Mouse (Mus musculus): ENCODE results near the gene Dhrs9.
A peak's percentile ranks its signal among the peaks of the same experiment; 100 is the strongest.

The Dhrs9 gene

GRCm38 (mm10) chr2:69418294-69418881, 38.1 kb downstream of the Dhrs9 start:
- peak; percentile 67 for DNase-seq (ENCODE audit: low spot score)

DNA sequence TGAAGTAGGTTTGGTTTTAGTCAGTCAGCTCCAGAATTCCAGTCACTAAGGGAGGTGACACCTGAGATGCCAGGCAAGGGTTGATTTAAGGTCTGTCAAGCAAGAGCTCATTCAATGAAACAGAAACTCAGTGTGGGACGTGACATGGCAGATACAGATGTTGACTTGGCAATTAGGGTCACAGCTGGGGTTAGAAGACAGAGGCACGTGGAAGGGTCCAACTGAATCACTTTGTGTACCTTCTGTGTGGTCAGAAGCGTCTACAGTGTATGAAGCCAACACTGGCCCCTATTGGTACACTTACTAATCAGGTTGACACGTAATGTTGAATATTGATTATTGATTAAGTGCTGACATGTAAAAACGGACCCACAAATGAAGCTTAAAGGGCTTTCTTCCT, 44.6 kb downstream of the Dhrs9 start:
- no peak for DNase-seq (ENCODE audit: low spot score)

DNA sequence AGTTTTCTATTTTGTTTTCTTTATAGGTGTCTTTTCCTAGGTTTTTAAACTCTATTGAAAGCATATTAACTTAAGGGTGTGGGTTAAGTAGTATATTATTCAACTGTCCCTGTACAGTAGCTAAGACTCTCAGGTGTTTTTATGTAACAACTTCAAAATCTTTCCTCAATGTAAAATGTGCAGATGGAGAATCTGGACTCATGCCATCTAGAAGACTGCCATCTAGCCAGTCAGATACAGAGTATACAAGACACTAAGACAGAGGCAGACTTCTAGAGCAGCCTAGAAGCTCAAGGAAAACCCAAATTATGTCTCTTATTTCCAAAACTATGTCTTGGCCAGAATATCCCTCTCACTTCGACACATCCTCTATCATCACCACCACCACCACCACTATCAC, 45.8 kb downstream of the Dhrs9 start:
- no peak for DNase-seq (ENCODE audit: low spot score)

DNA sequence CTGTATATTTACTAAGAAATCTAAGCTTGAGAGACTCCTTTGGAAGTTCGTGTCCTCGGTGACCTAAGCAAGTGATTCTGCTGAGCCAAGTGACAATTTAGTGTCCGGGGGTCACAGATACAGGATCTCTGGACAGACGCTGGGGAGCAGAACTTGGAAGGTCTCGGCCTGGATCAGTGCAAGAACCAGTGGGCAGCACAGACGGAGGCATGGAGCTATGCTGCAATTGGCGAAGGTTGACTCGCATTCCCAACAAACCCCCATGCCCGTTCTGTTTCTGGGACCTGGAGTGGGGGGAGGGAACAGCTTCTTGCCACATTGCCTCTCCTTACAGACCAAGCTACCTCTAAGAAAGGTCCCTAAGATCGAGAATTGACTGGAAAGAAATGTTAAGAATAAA, 46.9 kb downstream of the Dhrs9 start:
- no peak for DNase-seq (ENCODE audit: low spot score)

- DNase-seq (ENCODE audit: low spot score): peak; percentile 89
Measured at GRCm38 (mm10) chr2:69428116-69428515, 47.9 kb downstream of the Dhrs9 start.

DNA sequence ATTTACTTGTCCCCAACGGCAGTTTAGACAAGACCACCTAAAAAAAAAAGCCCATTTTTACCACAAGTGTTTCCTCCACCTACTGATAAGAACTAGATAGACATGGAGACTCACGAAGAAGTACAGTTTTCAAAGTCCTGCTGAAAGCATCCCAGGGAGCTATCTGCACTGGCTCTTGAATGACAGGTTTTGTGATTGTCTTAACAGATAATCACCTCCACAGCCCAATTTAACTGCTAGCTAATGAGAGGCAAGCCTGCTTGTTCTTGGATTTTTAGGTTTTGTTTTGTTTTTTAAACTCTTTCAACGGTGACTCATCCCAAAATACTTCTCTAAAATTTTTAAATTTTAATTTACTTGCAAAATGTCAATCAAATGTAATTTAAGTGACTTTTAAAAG, 61.4 kb downstream of the Dhrs9 start:
- no peak for DNase-seq (ENCODE audit: low spot score)

DNA sequence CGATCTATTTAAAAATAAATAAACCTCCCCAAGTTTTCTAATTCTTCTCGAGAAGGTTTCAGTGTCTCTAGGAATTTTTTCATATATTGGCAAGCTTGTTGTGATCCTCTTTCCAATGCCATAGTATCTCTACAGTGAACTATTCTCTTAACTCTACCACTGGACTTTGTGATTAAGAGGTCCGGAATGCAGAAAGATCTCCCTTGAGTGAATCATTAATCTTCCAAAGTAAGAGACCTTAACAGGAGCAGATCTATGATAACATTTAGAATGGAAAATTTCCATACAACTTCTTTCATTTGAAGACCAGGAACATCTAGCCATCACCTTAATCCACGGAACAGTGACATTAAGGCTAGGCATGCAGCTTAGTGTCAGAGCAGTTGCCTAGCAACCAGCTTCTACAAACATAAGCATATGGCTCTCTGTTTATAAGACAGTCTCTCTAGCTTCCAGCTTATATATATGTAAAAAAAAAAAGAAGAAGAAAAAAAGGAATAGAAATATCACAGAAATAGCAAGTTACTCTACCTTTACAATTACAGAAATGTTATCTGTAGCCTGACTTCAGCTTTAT, 65.7 kb downstream of the Dhrs9 start:
- DNase-seq (ENCODE audit: low spot score): no peak

- DNase-seq (ENCODE audit: low spot score): no peak
Measured at GRCm38 (mm10) chr2:69448581-69448980, 68.3 kb downstream of the Dhrs9 start.

DNA sequence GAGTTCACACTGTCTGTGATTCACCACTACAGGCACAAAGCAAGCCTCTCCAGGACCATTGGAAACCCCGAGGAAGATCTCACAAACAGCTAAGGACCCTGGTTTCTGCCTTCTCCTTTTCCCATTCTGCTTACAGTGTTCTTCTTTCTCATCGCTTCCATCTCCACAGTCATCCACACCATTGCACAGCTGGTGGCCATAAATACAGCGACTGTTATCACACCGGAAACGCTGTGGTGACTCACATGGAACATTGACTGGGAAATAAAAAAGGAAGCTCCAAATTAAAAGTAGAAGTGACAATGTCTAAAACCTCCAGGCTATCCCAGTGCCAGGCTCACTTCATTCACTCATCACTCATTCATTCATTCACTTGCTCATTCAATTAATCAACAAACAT, 70.9 kb downstream of the Dhrs9 start:
- DNase-seq (ENCODE audit: low spot score): no peak
